10 mouse cellular contexts compared by ENCODE assay signal in the genomic region with DNA sequence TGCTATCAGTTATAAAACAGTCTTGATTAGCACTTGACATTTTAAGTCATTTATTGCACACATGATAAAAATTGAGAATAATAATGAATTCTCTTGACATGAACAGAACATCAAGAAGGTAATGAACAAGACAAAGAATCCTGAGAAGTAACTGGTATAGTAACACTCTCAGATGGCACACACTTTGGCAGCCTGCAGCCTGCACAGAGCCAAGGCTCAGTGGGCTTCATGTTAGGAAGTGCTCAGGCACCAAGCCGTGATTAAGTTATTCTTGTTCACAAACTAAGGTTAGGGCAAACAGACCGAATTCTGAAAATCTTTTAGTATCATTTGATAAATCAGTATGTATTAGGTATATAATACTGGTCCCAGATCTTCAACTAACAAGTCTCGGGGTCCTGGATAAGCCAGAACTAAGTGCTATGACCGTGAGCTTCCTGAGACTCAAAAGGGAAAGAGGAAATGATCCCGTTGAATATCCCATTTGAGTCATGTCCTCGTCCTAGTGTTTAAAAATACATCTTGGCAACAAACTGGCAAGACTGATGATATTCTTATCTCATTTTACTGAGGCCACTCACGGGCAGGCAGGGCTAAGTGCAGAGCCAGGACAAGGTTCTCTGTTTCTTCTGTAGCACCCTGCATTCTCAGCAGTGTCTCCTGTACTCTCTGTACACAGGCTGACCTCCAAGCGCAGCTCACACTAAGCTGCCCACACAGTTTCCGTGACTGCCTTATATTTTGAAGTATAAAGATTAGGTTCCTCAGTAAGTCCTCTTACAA.
DNase-seq lines count a peak whose midpoint lies in the region; ATAC-seq and TF ChIP-seq lines count a peak whose summit lies in the region.
"Had no signal": no experiment of that assay in that cellular context is flagged by ENCODE, and none has a peak within 500 bp of the region (broad histone marks: within the 10 kb centered on the region; RNA-seq: fewer than 3 reads in every experiment).

No protein-coding gene starts in this region.

- WGBS in forebrain, postnatal 0 days, result 79% methylated on average over 9 of the region's 9 CpGs
- 88% methylated on average over 9 of the region's 9 CpGs for WGBS in forebrain, embryonic 10.5 days
- WGBS in midbrain, embryonic 13.5 days, result 89% methylated on average over 9 of the region's 9 CpGs

- H3K9me3 ChIP-seq in forebrain, postnatal 0 days (ENCODE audit: low read length), result no peaks in the 10 kb centered on the region
- H3K9me3 ChIP-seq in forebrain, embryonic 10.5 days, result no peaks in the 10 kb centered on the region
- H3K9me3 ChIP-seq in midbrain, embryonic 13.5 days, result no peaks in the 10 kb centered on the region
- H3K9me3 ChIP-seq: hindbrain, embryonic 12.5 days; midbrain, embryonic 12.5 days had no signal

- DNase-seq in forebrain, postnatal 0 days, result no peak
- no peak for DNase-seq in forebrain, embryonic 10.5 days (ENCODE audit: extremely low spot score, low spot score)
- peak; percentile 36 for DNase-seq in left cerebral cortex, postnatal 4 days
- DNase-seq in left cerebral cortex, adult 11 months (ENCODE audit: low spot score), result no peak
- peak; percentile 63 for DNase-seq in gastrocnemius, postnatal 25 days
- peak; percentile 40 for DNase-seq in heart, postnatal 4 days

- peak; percentile 71; the same call in 1 of the 2 replicates for ATAC-seq in forebrain, postnatal 0 days
- no peak for ATAC-seq in midbrain, embryonic 13.5 days

- TF ChIP-seq CTCF in forebrain, postnatal 0 days (IDR thresholded peaks at IDR 0.05; ENCODE audit: low read depth), result no peak

- H3K27me3 ChIP-seq in forebrain, postnatal 0 days (ENCODE audit: insufficient read depth, low read length), result no peaks in the 10 kb centered on the region
- no peaks in the 10 kb centered on the region for H3K27me3 ChIP-seq in forebrain, embryonic 10.5 days (ENCODE audit: poor library complexity, severe bottlenecking)
- H3K27me3 ChIP-seq in midbrain, embryonic 13.5 days, result no peaks in the 10 kb centered on the region
- H3K27me3 ChIP-seq: hindbrain, embryonic 12.5 days; midbrain, embryonic 12.5 days had no signal

- peaks cover 5% of the 10 kb centered on the region; the same call in 1 of the 2 replicates for H3K36me3 ChIP-seq in forebrain, postnatal 0 days (ENCODE audit: insufficient read depth)
- no peaks in the 10 kb centered on the region; the same call in 1 of the 2 replicates for H3K36me3 ChIP-seq in forebrain, embryonic 10.5 days (replicated peaks)
- H3K36me3 ChIP-seq in midbrain, embryonic 13.5 days, result 0 out of 2 replicates have a peak, but pooled peaks cover 4% of the 10 kb centered on the region
- H3K36me3 ChIP-seq: hindbrain, embryonic 12.5 days; midbrain, embryonic 12.5 days had no signal

- no peak overlapping the region for H3K9ac ChIP-seq in forebrain, postnatal 0 days
- H3K9ac ChIP-seq in midbrain, embryonic 13.5 days (replicated peaks), result no peak overlapping the region
- H3K9ac ChIP-seq: hindbrain, embryonic 12.5 days; midbrain, embryonic 12.5 days had no signal

- H3K27ac ChIP-seq in forebrain, postnatal 0 days (ENCODE audit: low read depth, low read length), result peak overlapping the region; percentile 46; the same call in 1 of the 2 replicates
- no peak overlapping the region for H3K27ac ChIP-seq in forebrain, embryonic 10.5 days
- no peak overlapping the region for H3K27ac ChIP-seq in midbrain, embryonic 13.5 days
- H3K27ac ChIP-seq: hindbrain, embryonic 12.5 days; midbrain, embryonic 12.5 days had no signal

- H3K4me3 ChIP-seq in forebrain, postnatal 0 days (ENCODE audit: low read depth, low read length), result no peak overlapping the region
- H3K4me3 ChIP-seq in forebrain, embryonic 10.5 days, result no peak overlapping the region
- H3K4me3 ChIP-seq in midbrain, embryonic 13.5 days (replicated peaks), result no peak overlapping the region
- H3K4me3 ChIP-seq: erythroblast, embryonic 14.5 days; hindbrain, embryonic 12.5 days; midbrain, embryonic 12.5 days had no signal

- H3K4me2 ChIP-seq in forebrain, postnatal 0 days (ENCODE audit: low read depth), result no peak overlapping the region
- no peak overlapping the region for H3K4me2 ChIP-seq in midbrain, embryonic 13.5 days (replicated peaks)
- H3K4me2 ChIP-seq: hindbrain, embryonic 12.5 days; midbrain, embryonic 12.5 days had no signal

- intact Hi-C loops in left cerebral cortex, postnatal 4 days (cut with DNase I), result no loop called here

- H3K4me1 ChIP-seq in forebrain, postnatal 0 days (ENCODE audit: insufficient read depth), result no peaks in the 10 kb centered on the region
- H3K4me1 ChIP-seq in forebrain, embryonic 10.5 days, result 0 out of 2 replicates have a peak, but pooled peaks cover 3% of the 10 kb centered on the region
- H3K4me1 ChIP-seq in midbrain, embryonic 13.5 days (replicated peaks), result no peaks in the 10 kb centered on the region
- H3K4me1 ChIP-seq: hindbrain, embryonic 12.5 days; midbrain, embryonic 12.5 days had no signal

Comparison
In these comparisons a context has a peak if more than half of its experiments do, and no peak if none do; other contexts are left out.
1. DNase-seq: peak in left cerebral cortex, postnatal 4 days (single experiment), gastrocnemius, postnatal 25 days (single experiment) and heart, postnatal 4 days (single experiment); none in forebrain, postnatal 0 days (single experiment), forebrain, embryonic 10.5 days (single experiment) and left cerebral cortex, adult 11 months (single experiment).